9 mouse cellular contexts compared by ENCODE assay signal in genomic region chr10:126985127-126985526, GRCm38 (mm10). TPM values are rescaled to one million over a fixed set of nuclear protein-coding genes. Genes with fewer than 3 reads are reported as not detected.
A peak's percentile ranks its signal among the peaks of the same experiment; 100 is the strongest.
DNase-seq lines count a peak whose midpoint lies in the region; ATAC-seq and TF ChIP-seq lines count a peak whose summit lies in the region.
"Had no signal": no experiment of that assay in that cellular context is flagged by ENCODE, and none has a peak within 500 bp of the region (broad histone marks: within the 10 kb centered on the region; RNA-seq: fewer than 3 reads in every experiment).

No protein-coding gene starts in this region.

- peaks cover 90% of the 10 kb centered on the region for H3K4me1 ChIP-seq in hindbrain, embryonic 10.5 days (replicated peaks)
- peaks cover 18% of the 10 kb centered on the region for H3K4me1 ChIP-seq in hindbrain, embryonic 11.5 days (replicated peaks; ENCODE audit: control insufficient read depth, insufficient read depth, low read length)
- peaks cover 88% of the 10 kb centered on the region for H3K4me1 ChIP-seq in embryonic facial prominence, embryonic 10.5 days
- H3K4me1 ChIP-seq in embryonic facial prominence, embryonic 15.5 days, result peaks cover 96% of the 10 kb centered on the region
- H3K4me1 ChIP-seq in limb, embryonic 14.5 days (ENCODE audit: control insufficient read depth, insufficient read depth, low read length), result peaks cover 81% of the 10 kb centered on the region

- 0 out of 2 replicates have a peak overlapping the region, but pooled peaks have one; percentile 4 for H3K4me3 ChIP-seq in hindbrain, embryonic 10.5 days
- H3K4me3 ChIP-seq in hindbrain, embryonic 11.5 days (ENCODE audit: low read depth, low read length), result no peak overlapping the region
- no peak overlapping the region for H3K4me3 ChIP-seq in embryonic facial prominence, embryonic 10.5 days
- peak overlapping the region; percentile 87 for H3K4me3 ChIP-seq in embryonic facial prominence, embryonic 15.5 days (replicated peaks)
- no peak overlapping the region for H3K4me3 ChIP-seq in limb, embryonic 14.5 days (replicated peaks; ENCODE audit: low read length)
- no peak overlapping the region for H3K4me3 ChIP-seq in left cerebral cortex, adult 2 months

- TF ChIP-seq CTCF in left cerebral cortex, adult 2 months (IDR thresholded peaks at IDR 0.05), result no peak

- WGBS in hindbrain, embryonic 10.5 days, result 83% methylated on average over 4 of the region's 4 CpGs
- 79% methylated on average over 4 of the region's 4 CpGs for WGBS in hindbrain, embryonic 11.5 days
- WGBS in embryonic facial prominence, embryonic 10.5 days, result 87% methylated on average over 4 of the region's 4 CpGs
- WGBS in embryonic facial prominence, embryonic 15.5 days, result 63% methylated on average over 4 of the region's 4 CpGs
- 78% methylated on average over 4 of the region's 4 CpGs for WGBS in limb, embryonic 14.5 days

- H3K9me3 ChIP-seq in hindbrain, embryonic 10.5 days, result no peaks in the 10 kb centered on the region
- no peaks in the 10 kb centered on the region for H3K9me3 ChIP-seq in hindbrain, embryonic 11.5 days (ENCODE audit: control insufficient read depth, low read length)
- no peaks in the 10 kb centered on the region for H3K9me3 ChIP-seq in embryonic facial prominence, embryonic 10.5 days
- no peaks in the 10 kb centered on the region for H3K9me3 ChIP-seq in embryonic facial prominence, embryonic 15.5 days (replicated peaks)
- H3K9me3 ChIP-seq in limb, embryonic 14.5 days (ENCODE audit: control insufficient read depth, low read length), result no peaks in the 10 kb centered on the region

- H3K27me3 ChIP-seq in hindbrain, embryonic 10.5 days (ENCODE audit: insufficient read depth, poor library complexity, severe bottlenecking), result no peaks in the 10 kb centered on the region
- H3K27me3 ChIP-seq in hindbrain, embryonic 11.5 days (ENCODE audit: control insufficient read depth, insufficient read depth, low read length), result no peaks in the 10 kb centered on the region
- no peaks in the 10 kb centered on the region for H3K27me3 ChIP-seq in embryonic facial prominence, embryonic 10.5 days (replicated peaks; ENCODE audit: low read depth, poor library complexity, severe bottlenecking)
- no peaks in the 10 kb centered on the region for H3K27me3 ChIP-seq in embryonic facial prominence, embryonic 15.5 days
- H3K27me3 ChIP-seq in limb, embryonic 14.5 days (ENCODE audit: control insufficient read depth, insufficient read depth, low read length), result no peaks in the 10 kb centered on the region

- ATAC-seq in hindbrain, embryonic 11.5 days (ENCODE audit: low FRiP score), result no peak
- ATAC-seq in embryonic facial prominence, embryonic 15.5 days (ENCODE audit: insufficient number of reproducible peaks, low FRiP score, low TSS enrichment, low read depth), result no peak
- ATAC-seq in limb, embryonic 14.5 days (ENCODE audit: low FRiP score, low read depth), result no peak
- ATAC-seq in megakaryocyte progenitor cell, adult 5-6 weeks (replicated peaks; ENCODE audit: poor library complexity), result no peak

- no peak for TF ChIP-seq POLR2A in limb, embryonic 14.5 days (IDR thresholded peaks at IDR 0.05; ENCODE audit: borderline replicate concordance, extremely low read depth, insufficient read depth, insufficient read length)

- peak overlapping the region; percentile 60 for H3K27ac ChIP-seq in hindbrain, embryonic 10.5 days
- no peak overlapping the region for H3K27ac ChIP-seq in hindbrain, embryonic 11.5 days (ENCODE audit: low read depth, low read length)
- 0 out of 2 replicates have a peak overlapping the region, but pooled peaks have one; percentile 32 for H3K27ac ChIP-seq in embryonic facial prominence, embryonic 10.5 days (replicated peaks)
- H3K27ac ChIP-seq in embryonic facial prominence, embryonic 15.5 days (replicated peaks), result peak overlapping the region; percentile 79
- 0 out of 2 replicates have a peak overlapping the region, but pooled peaks have one; percentile 40 for H3K27ac ChIP-seq in limb, embryonic 14.5 days (replicated peaks; ENCODE audit: low read depth, low read length)
- H3K27ac ChIP-seq in left cerebral cortex, adult 2 months, result no peak overlapping the region
- H3K27ac ChIP-seq: liver, embryonic 14.5 days had no signal

- H3K4me2 ChIP-seq in hindbrain, embryonic 11.5 days (replicated peaks; ENCODE audit: low read depth, low read length), result no peak overlapping the region
- peak overlapping the region; percentile 72 for H3K4me2 ChIP-seq in embryonic facial prominence, embryonic 15.5 days (replicated peaks)
- peak overlapping the region; percentile 98; the same call in 1 of the 2 replicates for H3K4me2 ChIP-seq in limb, embryonic 14.5 days (replicated peaks; ENCODE audit: low read depth, low read length, severe bottlenecking)

- H3K36me3 ChIP-seq in hindbrain, embryonic 10.5 days, result peaks cover 15% of the 10 kb centered on the region; the same call in 1 of the 2 replicates
- H3K36me3 ChIP-seq in hindbrain, embryonic 11.5 days (ENCODE audit: control insufficient read depth, insufficient read depth, low read length), result no peaks in the 10 kb centered on the region
- H3K36me3 ChIP-seq in embryonic facial prominence, embryonic 10.5 days (replicated peaks), result peaks cover 48% of the 10 kb centered on the region
- H3K36me3 ChIP-seq in embryonic facial prominence, embryonic 15.5 days, result 0 out of 2 replicates have a peak, but pooled peaks cover 3% of the 10 kb centered on the region
- H3K36me3 ChIP-seq in limb, embryonic 14.5 days (ENCODE audit: control insufficient read depth, insufficient read depth, low read length), result peaks cover 21% of the 10 kb centered on the region

- no peak for DNase-seq in hindbrain, embryonic 10.5 days (ENCODE audit: low spot score)
- DNase-seq in hindbrain, embryonic 11.5 days (ENCODE audit: low spot score), result no peak
- DNase-seq in embryonic facial prominence, embryonic 10.5 days (ENCODE audit: low spot score), result no peak
- DNase-seq in limb, embryonic 14.5 days (ENCODE audit: low spot score), result no peak
- DNase-seq in left cerebral cortex, adult 2 months (ENCODE audit: extremely low spot score in 1 of 2, low spot score in 2 of 2), result no peak
- DNase-seq: right cerebral cortex, postnatal 4 days had no signal

- no peak overlapping the region for H3K9ac ChIP-seq in hindbrain, embryonic 11.5 days (ENCODE audit: low read depth, low read length)
- no peak overlapping the region for H3K9ac ChIP-seq in embryonic facial prominence, embryonic 15.5 days
- no peak overlapping the region for H3K9ac ChIP-seq in limb, embryonic 14.5 days (ENCODE audit: low read depth, low read length, severe bottlenecking)
- H3K9ac ChIP-seq: liver, embryonic 14.5 days had no signal

- intact Hi-C loops in left cerebral cortex, adult 2 months (cut with DNase I), result no loop called here

RNA-seq across cellular contexts. Expression of gene Ctdsp2, which starts 6.6 kb away (rescaled TPM):
- 33.5 and 36.5 TPM in 2 replicates for polyA plus RNA-seq in hindbrain, embryonic 10.5 days (2016; fragmentation: Nextera tagmentation; extraction: Ambion mirVana)
- 38.7 and 40.3 TPM in 2 replicates for polyA plus RNA-seq in hindbrain, embryonic 11.5 days (2014; fragmentation: Nextera tagmentation; extraction: Ambion mirVana)
- polyA plus RNA-seq in embryonic facial prominence, embryonic 10.5 days (2016; fragmentation: Nextera tagmentation; extraction: Ambion mirVana), result 46.2 and 49.3 TPM in 2 replicates
- 92.5 and 93.9 TPM in 2 replicates for polyA plus RNA-seq in embryonic facial prominence, embryonic 15.5 days (2015; fragmentation: Nextera tagmentation; extraction: Ambion mirVana)
- 230 and 284 TPM in 2 replicates for polyA plus RNA-seq in limb, embryonic 14.5 days (2012; rRNA removed)
- 143 and 153 TPM in 2 replicates for polyA plus RNA-seq in limb, embryonic 14.5 days (2014; fragmentation: Nextera tagmentation; extraction: Ambion mirVana)
- total RNA-seq in left cerebral cortex, adult 2 months (2021), result 10 to 100 TPM; 79.4 to 83.8 TPM
- 40.3 and 42.1 TPM in 2 replicates for total RNA-seq in megakaryocyte progenitor cell, adult 5-6 weeks (2015)
- 16.1 and 20.9 TPM in 2 replicates for total RNA-seq in megakaryocyte progenitor cell, adult 5-6 weeks (2017)

RNA-seq across cellular contexts. Expression of gene Avil, which starts 15.4 kb away (rescaled TPM):
- 0.63 and 1.6 TPM in 2 replicates for polyA plus RNA-seq in hindbrain, embryonic 10.5 days (2016; fragmentation: Nextera tagmentation; extraction: Ambion mirVana)
- polyA plus RNA-seq in hindbrain, embryonic 11.5 days (2014; fragmentation: Nextera tagmentation; extraction: Ambion mirVana), result 0.29 and 1.7 TPM in 2 replicates
- polyA plus RNA-seq in embryonic facial prominence, embryonic 10.5 days (2016; fragmentation: Nextera tagmentation; extraction: Ambion mirVana), result 0.06 and 0.44 TPM in 2 replicates
- 1.6 and 1.8 TPM in 2 replicates for polyA plus RNA-seq in embryonic facial prominence, embryonic 15.5 days (2015; fragmentation: Nextera tagmentation; extraction: Ambion mirVana)
- 0.35 and 0.45 TPM in 2 replicates for polyA plus RNA-seq in limb, embryonic 14.5 days (2012; rRNA removed)
- polyA plus RNA-seq in limb, embryonic 14.5 days (2014; fragmentation: Nextera tagmentation; extraction: Ambion mirVana), result 0.22 and 0.28 TPM in 2 replicates
- under 1 TPM; 0.18 to 0.28 TPM for total RNA-seq in left cerebral cortex, adult 2 months (2021)
- total RNA-seq in megakaryocyte progenitor cell, adult 5-6 weeks (2015), result not detected in 2 replicates
- 0.03 TPM in 1 of 2 replicates, not detected in the other for total RNA-seq in megakaryocyte progenitor cell, adult 5-6 weeks (2017)

RNA-seq across cellular contexts. Expression of gene Tsfm, which starts 45.5 kb away (rescaled TPM):
- 91.4 and 97.4 TPM in 2 replicates for polyA plus RNA-seq in hindbrain, embryonic 10.5 days (2016; fragmentation: Nextera tagmentation; extraction: Ambion mirVana)
- polyA plus RNA-seq in hindbrain, embryonic 11.5 days (2014; fragmentation: Nextera tagmentation; extraction: Ambion mirVana), result 75.6 and 78.7 TPM in 2 replicates
- polyA plus RNA-seq in embryonic facial prominence, embryonic 10.5 days (2016; fragmentation: Nextera tagmentation; extraction: Ambion mirVana), result 103 and 106 TPM in 2 replicates
- polyA plus RNA-seq in embryonic facial prominence, embryonic 15.5 days (2015; fragmentation: Nextera tagmentation; extraction: Ambion mirVana), result 68.8 and 75.4 TPM in 2 replicates
- 55.8 and 59.7 TPM in 2 replicates for polyA plus RNA-seq in limb, embryonic 14.5 days (2012; rRNA removed)
- 65.2 and 69.0 TPM in 2 replicates for polyA plus RNA-seq in limb, embryonic 14.5 days (2014; fragmentation: Nextera tagmentation; extraction: Ambion mirVana)
- total RNA-seq in left cerebral cortex, adult 2 months (2021), result 10 to 100 TPM; 30.2 to 30.7 TPM
- 46.6 and 48.6 TPM in 2 replicates for total RNA-seq in megakaryocyte progenitor cell, adult 5-6 weeks (2015)
- total RNA-seq in megakaryocyte progenitor cell, adult 5-6 weeks (2017), result 42.8 and 45.6 TPM in 2 replicates

RNA-seq across cellular contexts. Expression of gene Mettl1, which starts 56.1 kb away (rescaled TPM):
- polyA plus RNA-seq in hindbrain, embryonic 10.5 days (2016; fragmentation: Nextera tagmentation; extraction: Ambion mirVana), result 39.2 and 51.0 TPM in 2 replicates
- 32.4 and 36.7 TPM in 2 replicates for polyA plus RNA-seq in hindbrain, embryonic 11.5 days (2014; fragmentation: Nextera tagmentation; extraction: Ambion mirVana)
- 58.6 and 62.4 TPM in 2 replicates for polyA plus RNA-seq in embryonic facial prominence, embryonic 10.5 days (2016; fragmentation: Nextera tagmentation; extraction: Ambion mirVana)
- 55.2 and 61.7 TPM in 2 replicates for polyA plus RNA-seq in embryonic facial prominence, embryonic 15.5 days (2015; fragmentation: Nextera tagmentation; extraction: Ambion mirVana)
- 48.6 and 52.0 TPM in 2 replicates for polyA plus RNA-seq in limb, embryonic 14.5 days (2012; rRNA removed)
- 59.1 and 71.3 TPM in 2 replicates for polyA plus RNA-seq in limb, embryonic 14.5 days (2014; fragmentation: Nextera tagmentation; extraction: Ambion mirVana)
- 10 to 100 TPM; 10.1 to 12.3 TPM for total RNA-seq in left cerebral cortex, adult 2 months (2021)
- total RNA-seq in megakaryocyte progenitor cell, adult 5-6 weeks (2015), result 36.5 and 46.6 TPM in 2 replicates
- total RNA-seq in megakaryocyte progenitor cell, adult 5-6 weeks (2017), result 22.7 and 30.9 TPM in 2 replicates

RNA-seq across cellular contexts. Expression of gene Eef1akmt3, which starts 56.2 kb away (rescaled TPM):
- polyA plus RNA-seq in hindbrain, embryonic 10.5 days (2016; fragmentation: Nextera tagmentation; extraction: Ambion mirVana), result 0.07 and 0.25 TPM in 2 replicates
- 0.08 and 0.15 TPM in 2 replicates for polyA plus RNA-seq in hindbrain, embryonic 11.5 days (2014; fragmentation: Nextera tagmentation; extraction: Ambion mirVana)
- polyA plus RNA-seq in embryonic facial prominence, embryonic 10.5 days (2016; fragmentation: Nextera tagmentation; extraction: Ambion mirVana), result 0.27 and 0.29 TPM in 2 replicates
- polyA plus RNA-seq in embryonic facial prominence, embryonic 15.5 days (2015; fragmentation: Nextera tagmentation; extraction: Ambion mirVana), result 1.3 TPM in 2 replicates
- polyA plus RNA-seq in limb, embryonic 14.5 days (2012; rRNA removed), result 3.4 and 3.8 TPM in 2 replicates
- polyA plus RNA-seq in limb, embryonic 14.5 days (2014; fragmentation: Nextera tagmentation; extraction: Ambion mirVana), result 0.87 and 1.3 TPM in 2 replicates
- total RNA-seq in left cerebral cortex, adult 2 months (2021), result under 1 TPM in 1 of 2 experiments, not detected in 1; 0.21 TPM
- 0.07 TPM in 1 of 2 replicates, not detected in the other for total RNA-seq in megakaryocyte progenitor cell, adult 5-6 weeks (2015)
- total RNA-seq in megakaryocyte progenitor cell, adult 5-6 weeks (2017), result not detected in 2 replicates

Comparison
In these comparisons a context has a peak if more than half of its experiments do, and no peak if none do; other contexts are left out.
1. H3K27ac ChIP-seq: peak in hindbrain, embryonic 10.5 days (single experiment), embryonic facial prominence, embryonic 10.5 days (single experiment), embryonic facial prominence, embryonic 15.5 days (single experiment) and limb, embryonic 14.5 days (single experiment); none in hindbrain, embryonic 11.5 days (single experiment) and left cerebral cortex, adult 2 months (single experiment).
2. H3K4me3 ChIP-seq: peak in hindbrain, embryonic 10.5 days (single experiment) and embryonic facial prominence, embryonic 15.5 days (single experiment); none in hindbrain, embryonic 11.5 days (single experiment), embryonic facial prominence, embryonic 10.5 days (single experiment), limb, embryonic 14.5 days (single experiment) and left cerebral cortex, adult 2 months (single experiment).